14 mouse cellular contexts compared by ENCODE assay signal in the genomic region with DNA sequence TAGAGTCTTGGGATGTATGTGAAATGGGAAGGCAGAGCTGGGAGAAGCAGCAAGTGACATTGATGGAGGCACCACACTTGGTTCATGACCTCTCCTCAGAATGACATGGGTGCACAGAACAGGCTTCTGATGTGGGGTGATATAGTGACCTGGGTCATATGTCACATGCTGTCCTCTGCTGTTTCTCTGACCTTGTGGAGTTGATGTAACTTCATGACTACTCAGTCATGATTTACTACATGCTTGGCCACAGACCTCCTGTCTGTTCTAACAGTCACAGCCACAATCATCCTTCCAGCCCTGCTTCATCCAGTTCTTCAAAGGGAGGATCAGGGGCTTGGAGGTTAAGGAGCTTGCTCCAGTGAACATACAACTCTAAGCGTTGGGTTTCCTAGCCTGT. TPM values are rescaled to one million over a fixed set of nuclear protein-coding genes. Genes with fewer than 3 reads are reported as not detected.
A peak's percentile ranks its signal among the peaks of the same experiment; 100 is the strongest.
DNase-seq lines count a peak whose midpoint lies in the region.
"Had no signal": no experiment of that assay in that cellular context is flagged by ENCODE, and none has a peak within 500 bp of the region (broad histone marks: within the 10 kb centered on the region; RNA-seq: fewer than 3 reads in every experiment).

No protein-coding gene starts in this region.

- DNase-seq in adrenal gland, adult 2 months: peak; percentile 58
- no peak for DNase-seq in adrenal gland, postnatal 25 days
- DNase-seq in adrenal gland, postnatal 14 days: peak; percentile 21
- no peak for DNase-seq in adrenal gland, adult 18-20 months (ENCODE audit: low spot score in 2 of 2)
- DNase-seq: cerebellum, adult 11 months; cerebellum, adult 18-20 months; cerebellum, adult 8-10 months; cerebellum, adult 9-11 months; cerebellum, postnatal 14 days; cerebellum, postnatal 36 days; embryo, embryonic 11 days had no signal

RNA-seq across cellular contexts. Expression of a gene that starts 5.4 kb away (rescaled TPM):
- total RNA-seq in adrenal gland, adult 2 months (2021): 100 to 1,000 TPM; 118 to 551 TPM
- polyA plus RNA-seq in adrenal gland, adult 2 months (2012; rRNA removed): 10.2 and 29.5 TPM in 2 replicates
- total RNA-seq in adrenal gland, postnatal 25 days (2021): 181 and 236 TPM in 2 replicates
- 164 and 178 TPM in 2 replicates for total RNA-seq in adrenal gland, postnatal 14 days (2021)
- 100 to 1,000 TPM; 136 to 445 TPM for total RNA-seq in adrenal gland, adult 18-20 months (2021)
- total RNA-seq: common myeloid progenitor, adult 5-6 weeks; MEL had no signal
- polyA plus RNA-seq: erythroblast, embryonic 14.5 days had no signal

RNA-seq across cellular contexts. Expression of a gene that starts 42.3 kb away (rescaled TPM):
- total RNA-seq in adrenal gland, adult 2 months (2021): 1,000 to 10,000 TPM; 1,216 to 1,611 TPM
- 307 and 379 TPM in 2 replicates for polyA plus RNA-seq in adrenal gland, adult 2 months (2012; rRNA removed)
- total RNA-seq in adrenal gland, postnatal 25 days (2021): 1,725 and 1,739 TPM in 2 replicates
- total RNA-seq in adrenal gland, postnatal 14 days (2021): 534 and 576 TPM in 2 replicates
- total RNA-seq in adrenal gland, adult 18-20 months (2021): 1,000 to 10,000 TPM; 1,361 to 1,780 TPM

Comparison
In these comparisons a context has a peak if more than half of its experiments do, and no peak if none do; other contexts are left out.
1. DNase-seq: peak in adrenal gland, adult 2 months (single experiment) and adrenal gland, postnatal 14 days (single experiment); none in adrenal gland, postnatal 25 days (single experiment) and adrenal gland, adult 18-20 months (0 of 2).